Mouse (Mus musculus) brain, adult 2 months (tissue): Measurements from ENCODE around the gene Ganc.
A peak's percentile ranks its signal among the peaks of the same experiment; 100 is the strongest.

Experiments used
- DNase-seq: peaks from one replicate; pipeline ENCODE4 v3.0.0; 2011; ENCODE audit warnings: low read depth, low spot score

Gene Ganc

DNA sequence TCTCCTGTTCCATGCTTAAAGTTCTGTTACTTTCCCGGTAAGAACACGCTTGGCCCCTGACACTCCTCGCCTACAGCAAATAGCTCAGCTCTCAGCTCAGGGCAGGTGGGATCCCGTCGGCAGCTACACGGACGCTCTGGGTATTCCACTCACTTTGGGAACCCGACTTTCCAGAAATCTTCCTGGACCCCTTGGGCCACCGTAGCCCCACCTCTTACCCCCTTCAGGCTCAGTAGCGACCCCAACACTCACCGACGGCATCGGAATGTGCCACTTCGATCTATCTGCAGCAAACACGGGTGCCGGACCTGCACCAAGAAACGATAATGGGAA is at the start of gene Ganc:
Gene Ganc, plus strand, starts transcription at position 244 of the 333 bp plus-strand sequence.
- DNase-seq, result no peak

DNA sequence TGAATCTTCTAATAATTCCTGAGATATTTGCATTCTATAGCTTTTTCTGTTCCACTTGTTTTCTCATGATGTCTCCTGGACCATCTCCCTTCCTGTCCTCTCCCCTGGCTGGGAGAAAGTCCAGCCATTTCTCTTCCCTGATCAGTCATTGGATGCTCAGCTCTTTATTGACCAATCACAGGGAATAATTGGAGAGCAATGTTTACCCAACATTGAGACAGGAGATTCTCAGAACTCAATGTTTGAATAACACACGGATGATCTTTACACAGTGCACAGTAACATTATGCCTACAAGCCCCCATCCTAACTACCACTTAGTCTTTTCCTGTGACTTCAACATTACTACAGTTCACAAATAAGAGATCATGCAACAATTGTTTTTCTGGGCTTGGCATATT is 43.3 kb upstream of the Ganc start:
- no peak for DNase-seq

DNA sequence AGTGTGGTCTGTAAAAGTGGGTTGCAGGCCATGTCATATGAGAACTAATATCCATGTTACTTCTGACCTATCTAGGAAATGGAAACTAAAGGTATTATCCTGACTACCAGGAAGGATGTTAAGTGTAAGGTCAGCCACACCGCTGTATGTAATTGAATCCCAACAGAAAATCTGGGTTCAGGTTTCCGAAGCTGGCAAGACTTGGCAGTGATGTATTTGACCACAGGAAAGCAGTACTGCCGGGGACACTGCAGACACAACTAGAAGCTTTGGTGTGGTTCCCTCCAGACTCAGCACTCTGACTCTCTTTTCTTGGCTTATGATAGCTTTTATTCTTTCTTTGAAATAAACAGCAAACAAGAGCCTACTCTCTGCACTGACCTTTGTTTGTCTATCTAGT is 37.2 kb upstream of the Ganc start:
- no peak for DNase-seq

GRCm38 (mm10) chr2:120367416-120368207 is 36.1 kb upstream of the Ganc start:
- no peak for DNase-seq

- DNase-seq, result peak; percentile 42
These were observed 29.8 kb upstream of the Ganc start for GRCm38 (mm10) chr2:120373858-120374257.

DNA sequence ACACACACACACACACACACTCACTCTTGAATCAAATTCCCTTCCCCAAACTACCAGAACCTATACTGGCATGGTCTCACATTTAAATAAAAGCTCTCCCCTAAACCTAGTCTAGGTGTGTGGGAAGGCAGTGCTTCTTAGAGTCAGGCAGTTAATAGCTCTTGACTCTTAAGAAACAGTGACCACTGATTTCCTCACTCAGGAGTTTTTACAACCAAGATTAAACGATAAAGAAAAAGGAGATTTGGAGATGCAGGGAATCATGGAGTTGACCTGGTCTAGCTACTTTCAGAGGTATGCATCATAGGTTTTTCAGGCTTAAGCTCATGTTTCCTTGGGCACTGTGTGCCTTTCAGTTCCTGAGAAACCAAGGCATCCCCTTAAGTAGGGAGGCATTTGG is 17.4 kb upstream of the Ganc start:
- no peak for DNase-seq

DNA sequence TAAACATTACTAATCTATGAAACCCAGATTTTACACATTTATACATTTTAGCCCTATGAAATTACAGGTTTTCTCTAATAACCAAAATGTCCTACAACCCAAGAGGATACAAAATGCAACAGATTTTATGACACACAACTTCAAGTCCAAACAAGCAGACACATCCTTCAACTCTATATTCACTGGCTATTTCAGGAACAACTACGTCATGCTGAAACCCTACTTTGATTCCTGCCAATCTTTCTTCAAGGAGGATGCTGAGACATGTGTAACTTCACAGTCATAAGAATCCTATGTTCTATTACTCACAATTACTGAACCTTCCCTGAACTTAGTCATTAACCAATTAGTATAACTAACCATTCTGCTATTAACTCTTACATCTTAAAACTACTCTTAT is 16.4 kb upstream of the Ganc start:
- DNase-seq, result no peak

GRCm38 (mm10) chr2:120389376-120389775 is 14.3 kb upstream of the Ganc start:
- DNase-seq, result peak; percentile 7

DNA sequence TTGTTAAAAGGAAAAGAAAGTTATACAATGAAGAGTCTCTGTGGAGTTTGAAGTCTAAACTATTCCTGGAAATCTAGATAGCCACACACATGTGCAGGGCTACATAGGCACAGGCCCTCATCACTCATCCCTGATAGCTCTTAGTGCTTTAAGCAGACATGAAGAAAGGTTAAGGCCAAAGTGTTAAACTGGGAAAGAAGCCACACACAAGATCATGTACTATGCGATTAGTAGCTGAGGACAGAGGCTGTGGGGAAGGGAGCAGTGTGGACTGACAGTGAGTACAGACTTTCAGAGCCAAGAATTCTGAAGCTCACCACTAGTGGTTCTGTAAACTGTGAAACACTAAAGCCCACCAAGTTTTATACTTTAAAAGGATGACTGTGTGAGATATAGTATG is 12.8 kb upstream of the Ganc start:
- DNase-seq, result no peak

DNA sequence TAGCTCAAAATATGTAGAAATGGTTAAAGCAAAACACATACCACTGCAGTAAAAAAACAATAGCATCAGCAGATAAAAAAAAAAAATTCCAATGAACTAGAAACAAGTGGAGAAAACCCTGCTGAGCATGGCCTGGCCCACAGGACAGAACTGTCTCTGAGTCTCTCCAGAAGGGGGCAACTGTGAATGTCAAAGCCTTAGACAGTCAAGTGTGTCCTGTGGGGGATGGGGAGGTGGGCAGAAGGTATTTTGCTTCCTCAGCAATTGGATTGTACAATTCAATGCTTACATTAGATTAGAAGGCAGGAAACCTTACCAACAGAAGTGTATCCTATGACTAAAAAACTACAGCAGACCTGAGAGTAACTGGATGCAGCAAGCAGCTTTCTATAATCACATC is 11.3 kb upstream of the Ganc start:
- DNase-seq, result no peak

- DNase-seq, result no peak
These were observed 5.7 kb upstream of the Ganc start for GRCm38 (mm10) chr2:120397951-120398350.

- DNase-seq, result no peak
These were observed 883 bp upstream of the Ganc start for GRCm38 (mm10) chr2:120402813-120403212.

GRCm38 (mm10) chr2:120403986-120404822 is 508 bp downstream of the Ganc start, which contains the start of gene Tmem87a:
TSS of gene Tmem87a (minus strand) at chr2:120404113.
- DNase-seq, result peak; percentile 99

- peak; percentile 20 for DNase-seq
These were observed 1.4 kb downstream of the Ganc start for GRCm38 (mm10) chr2:120404823-120405765.

- DNase-seq, result no peak
These were observed 7.5 kb downstream of the Ganc start for GRCm38 (mm10) chr2:120411096-120411628.

GRCm38 (mm10) chr2:120414113-120414512 is 10.4 kb downstream of the Ganc start:
- peak; percentile 39 for DNase-seq

- peak; percentile 92 for DNase-seq
These were observed 11.2 kb downstream of the Ganc start for GRCm38 (mm10) chr2:120414738-120415414.

GRCm38 (mm10) chr2:120424386-120424785 is 20.7 kb downstream of the Ganc start:
- no peak for DNase-seq

DNA sequence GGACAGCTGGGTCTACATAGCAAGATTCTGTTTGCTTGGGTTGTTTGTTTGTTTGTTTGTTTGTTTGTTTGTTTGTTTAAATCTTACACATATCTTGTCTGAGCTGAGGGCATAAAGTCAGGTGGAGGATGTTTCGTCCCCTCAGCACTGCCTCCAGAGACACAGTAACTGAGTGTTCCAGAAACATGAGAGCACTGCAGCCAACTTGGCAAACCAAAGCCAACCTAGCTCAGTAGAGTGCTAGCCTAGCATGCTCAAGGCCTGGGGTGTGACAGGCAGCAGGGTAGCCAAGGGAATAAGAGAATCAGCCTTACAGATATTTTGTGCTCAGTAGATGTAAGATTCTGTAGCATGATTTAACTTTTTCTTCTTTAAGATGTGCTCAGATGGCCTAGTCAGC is 40.8 kb downstream of the Ganc start:
- DNase-seq, result no peak

- DNase-seq, result no peak
These were observed 42.7 kb downstream of the Ganc start for GRCm38 (mm10) chr2:120446373-120446772.

GRCm38 (mm10) chr2:120447306-120447705 is 43.6 kb downstream of the Ganc start:
- no peak for DNase-seq
